Mouse (Mus musculus) cerebellum, postnatal 10 days (tissue): ENCODE results near the gene Zc3hc1.
A peak's percentile ranks its signal among the peaks of the same experiment; 100 is the strongest.

Source experiments
- DNase-seq, 2 experiments: peaks; one replicate each; pipeline ENCODE4 v3.0.0; 2021; ENCODE audit warnings: mixed read lengths in 2 of 2

The Zc3hc1 gene

GRCm38 (mm10) chr6:30372627-30373369, 18.0 kb downstream of the Zc3hc1 start:
- no peak for DNase-seq

DNA sequence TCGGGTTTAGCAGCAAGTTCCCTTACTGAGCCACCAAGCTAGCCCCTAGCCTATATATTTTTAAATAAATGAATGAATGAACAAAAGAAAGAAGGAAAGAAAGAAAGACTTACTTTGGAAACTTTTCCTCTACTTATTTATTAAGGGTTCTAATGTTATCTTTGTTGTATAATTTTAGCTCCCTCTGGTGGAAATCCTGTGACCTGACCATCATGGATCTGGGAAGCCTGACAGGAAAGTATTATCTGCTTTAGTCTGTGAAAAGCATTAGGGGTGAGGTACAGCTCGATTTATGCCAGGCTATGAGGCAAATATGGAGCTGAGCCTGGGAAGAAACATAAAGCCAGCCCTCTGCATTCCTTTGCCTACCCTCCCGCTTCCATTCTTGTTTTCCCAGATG, 21.5 kb downstream of the Zc3hc1 start:
- DNase-seq: no peak

DNA sequence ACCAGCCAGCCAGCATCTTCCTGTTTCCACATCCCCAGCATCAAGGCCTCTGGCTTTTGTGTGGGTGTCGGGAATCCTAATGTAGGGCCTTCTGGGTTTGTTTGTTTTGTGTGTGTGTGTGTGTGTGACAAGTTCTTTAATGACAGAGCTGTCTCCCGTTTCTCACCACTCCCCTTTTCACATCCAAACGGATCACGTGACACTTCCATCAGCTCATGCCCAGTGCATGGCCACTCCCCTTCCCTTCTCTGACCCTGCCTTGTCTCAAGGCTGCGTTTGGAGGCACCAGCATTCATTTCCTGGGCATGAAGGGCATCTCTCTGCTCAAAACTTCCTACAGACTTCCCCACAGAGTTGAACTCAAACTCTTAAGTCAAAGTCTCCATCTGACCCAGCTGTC, 27.0 kb downstream of the Zc3hc1 start:
- DNase-seq: no peak

- no peak for DNase-seq
These were observed 30.9 kb downstream of the Zc3hc1 start for GRCm38 (mm10) chr6:30359762-30360509.

DNA sequence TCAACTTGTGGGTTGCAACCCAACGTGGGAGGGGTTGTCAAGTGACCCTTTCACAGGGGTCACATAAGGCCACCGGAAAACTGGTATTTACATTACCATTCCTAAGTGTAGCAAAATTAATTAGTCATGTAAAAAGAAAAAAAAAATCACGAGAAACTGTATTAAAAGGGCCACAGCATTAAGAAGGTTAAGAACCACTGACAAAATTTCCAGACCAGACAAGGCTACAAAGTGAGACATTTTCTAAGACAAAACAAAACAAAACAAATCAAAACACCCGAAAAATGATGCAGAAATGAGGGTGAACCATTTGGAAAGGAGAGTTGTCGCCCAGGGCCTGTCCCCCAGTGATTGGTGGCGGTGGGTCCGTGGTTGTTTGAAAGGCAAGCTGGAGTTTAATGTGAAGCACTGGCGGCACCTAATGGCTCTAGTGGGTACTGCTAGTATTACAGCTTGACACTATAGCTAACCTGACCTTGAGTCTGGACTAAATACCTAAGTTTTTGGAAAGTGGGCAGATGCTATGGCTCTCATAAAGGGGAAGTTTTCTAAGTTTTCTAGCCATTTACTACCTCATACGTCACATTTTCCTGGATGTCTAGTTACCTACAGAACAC, 33.2 kb downstream of the Zc3hc1 start:
- DNase-seq: peak; percentile 90 to 92

DNA sequence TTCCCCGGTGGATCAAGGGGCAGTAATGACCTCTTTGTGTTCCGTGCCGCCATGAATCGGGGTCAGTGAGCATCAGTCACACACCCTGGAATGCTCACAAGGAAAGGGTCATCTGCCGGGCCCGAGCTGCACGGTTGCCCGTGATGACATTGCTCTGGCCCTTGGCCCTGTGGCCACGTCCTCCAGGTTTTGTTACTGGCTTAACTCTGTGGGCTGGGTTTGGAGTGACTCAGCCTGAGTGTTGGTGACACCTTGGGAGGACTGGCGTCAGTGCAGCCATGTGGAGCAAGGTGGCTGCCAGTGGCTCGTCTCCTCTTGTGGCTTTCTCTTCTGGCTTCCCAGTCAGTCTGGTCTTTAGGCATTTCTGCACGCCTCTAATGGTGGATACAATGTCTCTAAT, 34.1 kb downstream of the Zc3hc1 start:
- DNase-seq: peak; percentile 26

DNA sequence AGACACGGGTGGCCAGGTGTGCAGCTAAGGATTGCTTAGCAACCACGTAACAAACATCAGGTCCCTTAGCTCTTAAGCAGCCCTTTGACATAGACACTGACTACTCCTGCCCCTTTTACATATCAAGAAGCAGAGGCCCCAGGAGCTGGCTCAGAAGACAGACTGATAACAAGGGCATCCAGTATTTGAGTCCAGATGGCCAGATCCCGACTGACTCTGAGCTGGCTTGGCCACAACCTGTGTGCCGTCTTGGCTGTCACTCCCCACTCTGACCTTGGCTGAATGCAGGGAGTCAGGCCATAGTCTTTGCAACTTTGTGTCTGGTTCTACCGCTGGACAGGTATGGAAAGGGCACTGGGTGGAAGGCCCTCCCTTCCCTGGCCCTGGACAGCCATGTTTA, 34.7 kb downstream of the Zc3hc1 start:
- DNase-seq: peak; percentile 52 to 63

DNA sequence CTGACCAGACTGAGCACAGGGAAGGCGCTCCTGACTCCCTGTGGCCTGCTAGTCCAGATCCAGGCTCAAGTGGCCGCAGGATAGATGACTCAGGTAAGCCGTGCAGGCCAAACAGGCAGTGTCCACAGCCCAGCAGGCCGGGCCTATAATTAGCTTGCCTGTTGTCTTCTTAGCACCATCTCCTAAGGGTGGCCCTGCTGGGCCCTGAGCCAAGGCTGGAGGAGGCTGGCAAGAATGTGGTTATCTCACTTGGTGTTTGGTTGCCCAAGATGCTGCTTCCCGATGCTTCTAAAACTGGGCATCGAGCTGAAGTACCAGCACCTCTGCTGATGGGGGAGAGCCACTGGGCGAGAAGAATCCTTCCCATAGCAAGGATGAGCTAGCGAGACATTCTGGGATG, 35.1 kb downstream of the Zc3hc1 start:
- peak; percentile 61 to 78 for DNase-seq

DNA sequence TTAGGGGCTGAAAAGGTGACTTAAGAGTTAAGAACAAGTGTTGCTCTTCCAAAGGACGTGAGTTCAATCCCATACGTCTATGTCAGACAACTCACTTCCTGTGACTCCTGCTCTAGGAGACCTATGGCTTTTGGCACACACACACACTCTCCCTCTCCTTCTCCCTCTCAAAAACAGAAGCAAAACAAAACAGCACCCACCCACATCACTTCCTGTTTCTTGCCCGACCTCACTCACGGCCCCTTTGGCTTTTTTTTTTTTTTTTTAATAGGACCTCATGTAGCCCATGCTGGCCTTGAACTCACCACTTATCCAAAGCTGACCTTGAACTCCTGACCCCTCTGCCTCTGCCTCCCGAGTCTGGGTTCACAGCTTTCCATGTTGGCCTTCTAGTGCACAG, 36.1 kb downstream of the Zc3hc1 start:
- no peak for DNase-seq

GRCm38 (mm10) chr6:30353661-30354060, 37.2 kb downstream of the Zc3hc1 start:
- DNase-seq: no peak

DNA sequence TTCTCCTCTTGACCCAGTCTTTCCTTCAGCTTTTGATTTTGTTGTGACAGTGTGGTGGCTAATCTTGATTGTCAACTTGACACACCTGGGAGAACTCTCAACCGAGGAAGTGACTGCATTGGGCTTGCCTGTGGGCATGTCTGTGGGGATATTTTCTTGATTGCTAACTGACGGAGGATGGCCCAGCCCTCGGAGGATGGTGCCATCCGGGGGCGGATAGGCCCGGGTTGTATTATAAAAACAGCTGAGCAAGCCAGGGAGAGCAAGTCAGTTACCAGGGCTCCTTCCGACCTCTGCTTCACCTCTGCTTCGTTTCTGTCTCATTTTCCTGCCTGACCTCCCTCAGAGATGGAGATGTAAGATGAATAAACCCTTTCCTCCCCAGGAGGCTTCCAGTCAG, 38.1 kb downstream of the Zc3hc1 start:
- DNase-seq: no peak

DNA sequence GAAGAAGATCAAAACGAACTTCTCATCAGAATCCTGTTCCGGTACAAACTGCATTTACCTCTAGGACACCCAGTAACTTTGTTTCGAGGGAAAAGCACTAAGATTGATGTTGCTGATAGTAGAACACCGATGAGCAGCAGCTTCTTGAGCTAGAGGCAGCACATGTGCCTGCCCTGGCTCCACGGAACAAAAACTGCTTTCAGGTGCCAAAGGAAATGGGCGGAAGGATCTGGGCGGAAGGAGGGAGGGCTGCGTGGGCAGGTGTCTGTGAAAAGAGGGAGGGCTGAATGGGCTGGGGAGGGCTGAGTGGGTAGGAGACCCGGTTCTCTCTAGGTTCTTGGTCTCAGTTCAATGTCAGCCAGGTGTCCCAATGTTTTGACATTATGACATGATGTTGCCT, 39.5 kb downstream of the Zc3hc1 start:
- peak in 1 of 2 experiments; percentile 17 for DNase-seq

DNA sequence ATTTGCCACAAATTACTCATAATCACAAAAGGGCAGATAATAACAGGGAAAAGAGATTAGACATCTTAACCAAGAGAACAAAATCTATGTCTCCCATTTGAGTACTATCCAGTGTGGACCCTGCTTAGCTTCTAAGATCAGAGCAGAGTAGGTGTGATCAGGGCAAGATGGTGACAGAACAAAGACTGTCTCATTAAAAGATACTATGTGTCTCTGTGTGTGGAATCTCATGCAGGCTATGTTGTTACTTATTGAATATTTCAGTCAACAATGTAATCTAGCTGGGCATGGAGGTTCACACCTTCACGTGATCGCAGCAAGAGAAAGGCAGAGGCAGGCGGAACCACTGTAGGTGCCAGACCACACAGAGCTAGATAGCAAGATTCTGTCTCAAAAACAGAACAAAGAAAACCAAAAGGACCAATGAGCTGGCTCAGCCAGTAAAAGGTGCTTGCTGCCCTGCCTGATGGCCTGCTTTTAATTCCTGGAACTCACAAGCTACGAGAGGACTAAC, 43.5 kb downstream of the Zc3hc1 start:
- no peak for DNase-seq

DNA sequence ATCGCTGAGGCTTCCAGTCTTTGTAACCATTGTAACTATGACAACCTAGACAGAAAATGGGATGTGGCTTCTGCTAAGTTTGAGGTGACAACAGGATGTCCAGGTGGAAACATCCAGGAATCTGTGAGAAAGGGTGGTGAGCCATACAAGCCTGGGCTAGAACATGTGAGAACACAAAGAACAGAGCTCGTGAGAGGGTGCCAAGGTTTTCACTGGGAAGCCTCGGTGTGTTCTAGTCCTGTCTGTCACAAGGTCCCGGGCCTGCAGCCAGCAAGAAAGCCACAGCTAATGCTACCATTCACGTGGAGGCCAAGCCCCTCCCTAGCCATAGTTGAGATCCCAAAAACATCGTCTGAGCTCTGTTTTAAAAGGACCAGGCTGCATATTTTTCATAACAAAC, 44.1 kb downstream of the Zc3hc1 start:
- DNase-seq: peak; percentile 30 to 48

GRCm38 (mm10) chr6:30344032-30344431, 46.8 kb downstream of the Zc3hc1 start:
- DNase-seq: no peak

DNA sequence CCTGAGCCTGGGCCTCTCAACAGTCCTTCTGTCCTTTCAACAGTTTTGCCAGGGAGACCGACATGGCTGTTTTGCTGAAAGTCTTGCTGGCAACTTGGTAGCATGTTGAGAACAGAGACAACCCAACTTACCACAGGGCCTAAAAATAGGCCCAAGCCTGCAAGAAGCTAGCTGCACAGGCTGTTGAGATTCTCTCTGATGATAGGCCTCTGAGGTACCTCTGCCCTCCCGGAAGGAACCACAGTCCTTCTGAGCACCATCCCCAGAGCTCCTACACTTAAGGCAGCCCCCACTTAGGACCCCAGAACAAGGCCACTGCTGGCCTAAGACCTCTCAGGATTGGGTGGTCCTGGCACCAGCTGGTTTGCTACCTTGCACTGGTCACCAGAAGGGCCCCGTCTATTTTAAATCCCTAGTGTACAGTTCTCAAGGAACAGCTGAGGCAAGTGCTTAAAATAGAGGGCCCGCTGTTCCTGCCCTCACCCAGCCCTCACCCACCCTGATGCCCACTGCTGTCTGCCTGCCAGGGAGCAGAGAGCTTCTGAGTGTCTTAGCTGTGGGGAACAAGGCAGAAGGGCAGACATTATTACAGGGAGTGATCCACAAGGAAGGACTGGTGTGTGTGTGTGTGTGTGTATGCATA, 50.5 kb downstream of the Zc3hc1 start:
- no peak for DNase-seq

GRCm38 (mm10) chr6:30336912-30337311, 53.9 kb downstream of the Zc3hc1 start:
- DNase-seq: peak; percentile 30 to 40

- no peak for DNase-seq
These were observed 58.6 kb downstream of the Zc3hc1 start for GRCm38 (mm10) chr6:30332262-30332661.

DNA sequence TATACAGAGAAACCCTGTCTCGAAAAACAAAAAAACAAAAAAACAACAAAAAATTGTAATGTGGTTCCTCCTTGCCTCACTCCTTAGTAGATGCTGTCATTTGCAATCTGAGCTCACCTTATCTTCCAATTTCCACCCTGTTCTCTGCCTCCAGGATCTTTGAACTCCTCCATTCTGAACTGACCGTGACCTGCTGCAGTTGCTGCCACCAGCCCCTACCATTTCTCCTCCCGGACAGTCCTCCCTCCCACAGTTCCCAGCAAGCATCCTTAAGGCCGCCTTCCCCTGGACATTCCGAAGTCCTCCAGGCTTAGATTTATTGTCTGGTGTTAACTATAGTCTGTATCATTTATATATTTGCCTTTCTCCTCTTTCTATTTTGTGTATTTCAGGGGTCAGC, 60.1 kb downstream of the Zc3hc1 start:
- no peak for DNase-seq

DNA sequence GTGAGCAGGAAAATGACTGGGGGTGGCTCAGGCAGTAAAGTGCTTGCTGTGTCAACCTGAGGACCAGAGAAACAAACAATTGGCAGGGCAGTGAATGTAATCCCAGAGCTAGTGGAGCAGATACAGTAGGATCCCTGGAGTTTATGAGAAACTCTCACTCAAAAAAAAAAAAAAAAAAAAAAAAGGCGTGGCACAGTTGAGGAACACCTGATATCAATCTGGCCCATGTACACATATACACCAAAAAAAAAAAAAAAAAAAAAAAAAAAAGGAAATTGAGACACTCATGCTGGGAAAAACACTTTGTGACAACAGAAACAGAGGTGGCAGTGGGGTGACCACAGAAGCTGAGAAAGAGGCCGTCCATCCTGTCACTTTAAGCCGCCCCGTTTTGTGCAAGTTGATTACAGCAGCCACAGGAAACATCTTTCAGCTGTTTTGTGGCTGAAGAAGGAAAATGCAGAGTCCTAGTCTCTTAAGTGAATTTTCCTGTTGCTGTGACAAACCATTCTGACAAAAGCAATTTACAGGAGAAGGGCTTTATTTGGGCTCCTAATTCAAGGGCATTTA, 64.8 kb downstream of the Zc3hc1 start:
- no peak for DNase-seq

DNA sequence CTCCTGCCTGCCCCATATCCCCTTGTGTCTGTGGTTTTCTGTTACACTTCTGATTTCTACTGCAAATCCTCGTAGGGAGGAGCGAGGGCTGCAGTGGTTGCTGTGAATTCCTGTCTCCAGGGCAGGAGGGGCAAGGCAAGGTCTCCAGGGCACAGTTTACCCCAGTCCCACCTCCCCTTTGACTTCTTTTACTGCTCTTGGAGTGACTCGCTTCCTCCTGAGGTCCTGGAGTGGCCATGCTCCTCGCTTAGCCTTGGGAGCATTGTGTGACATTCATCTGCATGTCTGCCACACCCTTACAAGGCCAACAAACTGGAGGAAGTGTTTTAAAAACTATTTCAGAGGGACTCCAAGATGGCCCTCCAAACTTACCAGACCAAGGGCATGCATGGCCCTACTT, 69.8 kb downstream of the Zc3hc1 start:
- no peak for DNase-seq

- no peak for DNase-seq
These were observed 71.6 kb downstream of the Zc3hc1 start for GRCm38 (mm10) chr6:30319216-30319615.
